Mouse (Mus musculus): ENCODE data around the gene Mptx2.
"Not testable (repeated sequence)": the region's sequence is repeated elsewhere in the genome, so short reads cannot be mapped to it uniquely, and the experiment has no call there.

Mptx2 gene

GRCm38 (mm10) chr1:173277677-173278076, at the start of gene Mptx2:
TSS of gene Mptx2 (minus strand) at chr1:173277777.
- no peak for DNase-seq

GRCm38 (mm10) chr1:173326552-173326951, 49.0 kb upstream of the Mptx2 start:
- DNase-seq, result no peak

- DNase-seq, result no peak
Observed at GRCm38 (mm10) chr1:173325395-173325794, 47.8 kb upstream of the Mptx2 start.

- no peak for DNase-seq
Observed at GRCm38 (mm10) chr1:173324961-173325360, 47.4 kb upstream of the Mptx2 start.

GRCm38 (mm10) chr1:173323839-173324585, 46.4 kb upstream of the Mptx2 start:
- peak; percentile 2 to 66 for DNase-seq

- DNase-seq, result no peak
Observed at GRCm38 (mm10) chr1:173322249-173322627, 44.7 kb upstream of the Mptx2 start.

GRCm38 (mm10) chr1:173321593-173322248, 44.1 kb upstream of the Mptx2 start:
- DNase-seq, result no peak

GRCm38 (mm10) chr1:173317925-173318477, 40.4 kb upstream of the Mptx2 start:
- DNase-seq, result no peak

- DNase-seq, result no peak
Observed at GRCm38 (mm10) chr1:173315725-173316124, 38.1 kb upstream of the Mptx2 start.

GRCm38 (mm10) chr1:173313535-173314050, 36.0 kb upstream of the Mptx2 start:
- not testable (repeated sequence) for DNase-seq

GRCm38 (mm10) chr1:173302795-173303194, 25.2 kb upstream of the Mptx2 start:
- DNase-seq, result not testable (repeated sequence)

GRCm38 (mm10) chr1:173265701-173266100, 11.9 kb downstream of the Mptx2 start, which contains the start of gene Olfr418:
TSS of gene Olfr418 (plus strand) at chr1:173266001.
- no peak for DNase-seq

GRCm38 (mm10) chr1:173249888-173250287, 27.7 kb downstream of the Mptx2 start:
- DNase-seq, result no peak

- DNase-seq, result not testable (repeated sequence)
Observed at GRCm38 (mm10) chr1:173237004-173237403, 40.6 kb downstream of the Mptx2 start.

- DNase-seq, result no peak
Observed at GRCm38 (mm10) chr1:173227081-173227480, 50.5 kb downstream of the Mptx2 start, which contains the start of gene Fcer1a. TSS of gene Fcer1a (minus strand) at chr1:173227214.
